Mouse (Mus musculus) ES-Bruce4 (cell line): ENCODE data around the gene Dnajc6.

Source experiments
- CTCF ChIP-seq: IDR thresholded peaks from one replicate; pipeline ENCODE4 v1.8.1; 2011; ENCODE audit warnings: low read depth, low read length
- EP300 ChIP-seq: IDR thresholded peaks from 2 replicates; pipeline ENCODE4 v1.6.1; 2011; ENCODE audit warnings: low read depth, low read length; ENCODE audit not compliant: insufficient read depth
- POLR2A ChIP-seq: IDR thresholded peaks from one replicate; pipeline ENCODE4 v1.8.1; 2011; ENCODE audit warnings: low read length; ENCODE audit not compliant: insufficient read depth

DNA sequence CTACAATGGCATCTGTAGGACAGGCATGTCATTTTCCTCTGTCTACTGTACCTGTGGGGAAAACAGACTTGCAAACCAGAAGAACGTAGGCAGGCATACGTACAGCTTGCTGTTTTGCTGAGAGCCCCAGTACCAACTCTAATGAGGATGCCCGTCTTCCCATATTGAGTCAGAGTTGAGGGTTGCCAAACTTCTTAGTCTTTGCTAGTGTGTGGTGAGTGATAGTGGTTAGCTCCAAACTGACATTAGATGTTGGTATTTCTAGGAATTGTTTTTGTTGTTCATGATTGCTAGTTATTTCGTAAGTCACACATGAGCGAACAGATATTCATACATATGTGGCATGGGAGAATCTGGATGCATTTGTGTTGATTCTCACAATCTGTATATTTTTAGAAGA, 67.2 kb downstream of the Dnajc6 start:
- no peak for TF ChIP-seq CTCF
- TF ChIP-seq EP300 = no peak
- TF ChIP-seq POLR2A = no peak
